Mouse (Mus musculus) liver, adult 2 months (tissue): ENCODE results near the gene Hexa. TPM values are rescaled to one million over a fixed set of nuclear protein-coding genes. Genes with fewer than 3 reads are reported as not detected.

Experiments used
- DNase-seq: peaks from one replicate; pipeline ENCODE4 v3.0.0-alpha.2; 2011; ENCODE audit warnings: low read depth, low spot score; ENCODE audit errors: extremely low read depth
- H3K27ac ChIP-seq: fragments of 200-500 bp; replicated peaks from 2 replicates; pipeline ENCODE4 v1.5.1; 2012; ENCODE audit warnings: low read depth, mild to moderate bottlenecking, control low read depth, inconsistent platforms, low read length; ENCODE audit not compliant: insufficient read depth
- H3K27me3 ChIP-seq: fragments of 200-500 bp; 2 replicates; pipeline ENCODE4 v1.6.1; 2012; ENCODE audit warnings: mild to moderate bottlenecking, moderate library complexity, low read length, inconsistent platforms; ENCODE audit not compliant: control insufficient read depth, insufficient read depth
- H3K36me3 ChIP-seq: fragments of 200-500 bp; 2 replicates; pipeline ENCODE4 v1.6.1; 2012; ENCODE audit warnings: low read length, inconsistent platforms; ENCODE audit not compliant: control insufficient read depth, insufficient read depth
- H3K4me1 ChIP-seq: fragments of 200-500 bp; 2 replicates; pipeline ENCODE4 v1.6.1; 2011; ENCODE audit warnings: low read length; ENCODE audit not compliant: control insufficient read depth, insufficient read depth
- H3K4me3 ChIP-seq: fragments of 200-500 bp; 2 replicates; pipeline ENCODE4 v1.5.1; 2011; ENCODE audit warnings: low read depth, mild to moderate bottlenecking, control low read depth, low read length, moderate library complexity; ENCODE audit not compliant: insufficient read depth
- H3K79me2 ChIP-seq: fragments of 200-500 bp; 2 replicates; pipeline ENCODE4 v1.6.1; 2012; ENCODE audit warnings: inconsistent platforms, mild to moderate bottlenecking, low read length, moderate library complexity; ENCODE audit not compliant: control insufficient read depth, insufficient read depth
- H3K9ac ChIP-seq: fragments of 200-500 bp; 2 replicates; pipeline ENCODE4 v1.6.1; 2012; ENCODE audit warnings: low read depth, mild to moderate bottlenecking, control low read depth, inconsistent platforms, low read length
- CTCF ChIP-seq: fragments of 200-500 bp; IDR thresholded peaks from 2 replicates; pipeline ENCODE4 v1.5.1; 2011; ENCODE audit warnings: low read depth, low read length, control low read depth
- POLR2A ChIP-seq: fragments of 200-500 bp; IDR thresholded peaks from 2 replicates; pipeline ENCODE4 v1.6.1; 2011; ENCODE audit warnings: low read length, control low read depth; ENCODE audit not compliant: insufficient read depth; ENCODE audit errors: extremely low read depth
- WGBS: fragments of 180-500 bp; shearing (Covaris S2); methylation state at CpG from one replicate; pipeline ENCODE4 v1.1.7; 2018; 5-methylcytosine and 5-hydroxymethylcytosine counted together
- polyA plus RNA-seq: library from polyadenylated mRNA; depleted of rRNA; stranded (reverse); fragments of >200 nt; gene quantifications from 2 replicates; pipeline ENCODE4 v1.2.3, GENCODE M21; 2012
- total RNA-seq: library from RNA; depleted of rRNA; stranded (reverse); fragments of >200 nt; gene quantifications from 2 replicates; pipeline ENCODE4 v1.2.3, GENCODE M21; 2014

Gene Hexa
- total and polyA plus RNA-seq, 2 experiments = 39.6 to 46.2 TPM

DNA sequence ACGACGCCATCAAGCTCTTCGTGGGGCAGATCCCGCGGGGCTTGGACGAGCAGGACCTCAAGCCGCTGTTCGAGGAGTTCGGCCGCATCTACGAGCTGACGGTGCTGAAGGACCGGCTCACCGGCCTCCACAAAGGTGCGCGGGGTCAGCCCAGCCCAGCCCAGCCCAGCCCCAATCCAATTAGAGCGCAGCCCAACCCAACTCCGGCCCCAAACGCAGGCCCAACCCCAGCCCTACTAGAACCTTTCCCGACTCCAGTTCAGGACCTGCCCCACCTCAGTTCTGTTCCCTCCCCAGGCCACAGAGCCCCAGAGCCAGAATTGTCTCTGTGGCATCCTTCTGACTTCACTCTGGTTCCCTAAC, 39.1 kb downstream of the Hexa start:
- H3K79me2 ChIP-seq = no peaks in the 10 kb centered on the region

GRCm38 (mm10) chr9:59584871-59585308, 45.5 kb downstream of the Hexa start:
- H3K4me3 ChIP-seq = no peak overlapping the region; the same call in 1 of the 2 replicates
- H3K27ac ChIP-seq = no peak overlapping the region
- no peaks in the 10 kb centered on the region for H3K79me2 ChIP-seq
- DNase-seq = peak; percentile 35
- H3K9ac ChIP-seq = peak overlapping the region; percentile 24; the same call in 1 of the 2 replicates
- peaks cover 11% of the 10 kb centered on the region for H3K27me3 ChIP-seq
- 7% methylated on average over 13 of the region's 13 CpGs for WGBS
- TF ChIP-seq CTCF = peak; percentile 81
- no peak for TF ChIP-seq POLR2A
- no peaks in the 10 kb centered on the region for H3K4me1 ChIP-seq
- no peaks in the 10 kb centered on the region for H3K36me3 ChIP-seq

More for the DNA sequence above, 39.1 kb downstream of the Hexa start:
- H3K4me1 ChIP-seq = no peaks in the 10 kb centered on the region; the same call in 1 of the 2 replicates
- no peaks in the 10 kb centered on the region for H3K36me3 ChIP-seq
- no peak for DNase-seq
- no peak overlapping the region for H3K27ac ChIP-seq
- peaks cover 26% of the 10 kb centered on the region for H3K27me3 ChIP-seq
- 3% methylated on average over 20 of the region's 20 CpGs for WGBS
- no peak for TF ChIP-seq CTCF
- no peak for TF ChIP-seq POLR2A
- no peak overlapping the region for H3K9ac ChIP-seq
- H3K4me3 ChIP-seq = no peak overlapping the region; the same call in 1 of the 2 replicates

DNA sequence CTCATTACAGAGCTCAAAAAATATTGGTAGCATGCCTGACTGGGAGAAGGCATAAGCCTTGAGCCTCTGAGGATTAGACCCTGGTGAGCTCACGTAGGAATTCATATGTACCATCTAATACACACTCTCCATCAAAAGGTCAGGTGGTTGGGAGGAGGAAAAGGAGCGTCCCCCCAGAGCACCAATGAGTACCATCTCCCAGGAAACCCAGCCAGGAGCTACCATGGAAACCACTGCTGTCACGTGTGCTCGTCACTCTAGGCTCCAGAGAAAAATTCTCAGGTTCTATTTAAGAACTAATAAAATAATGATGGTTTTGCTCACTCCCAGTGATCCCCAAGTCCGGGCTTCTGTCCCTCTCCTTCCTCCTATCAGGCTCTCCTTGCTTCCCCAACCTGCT, 48.9 kb downstream of the Hexa start:
- Histone ChIP-seq H3K79me2 (no peaks in the 10 kb centered on the region), H3K9ac (no peak overlapping the region), H3K4me3 (no peak overlapping the region), H3K4me1 (no peaks in the 10 kb centered on the region), H3K27me3 (peaks cover 12% of the 10 kb centered on the region), H3K27ac (no peak overlapping the region), H3K36me3 (no peaks in the 10 kb centered on the region)
- 66% methylated on average over 5 of the region's 5 CpGs for WGBS
- DNase-seq = no peak
- TF ChIP-seq CTCF (no peak), POLR2A (no peak)

GRCm38 (mm10) chr9:59588710-59589671, 49.7 kb downstream of the Hexa start:
- H3K27me3 ChIP-seq = peaks cover 12% of the 10 kb centered on the region
- TF ChIP-seq POLR2A (no peak), CTCF (no peak)
- H3K4me1 ChIP-seq = no peaks in the 10 kb centered on the region
- H3K9ac ChIP-seq = no peak overlapping the region
- H3K79me2 ChIP-seq = no peaks in the 10 kb centered on the region
- no peak for DNase-seq
- no peak overlapping the region for H3K27ac ChIP-seq
- H3K4me3 ChIP-seq = no peak overlapping the region
- no peaks in the 10 kb centered on the region for H3K36me3 ChIP-seq
- 51% methylated on average over 12 of the region's 12 CpGs for WGBS

GRCm38 (mm10) chr9:59589703-59590439, 50.5 kb downstream of the Hexa start:
- 77% methylated on average over 10 of the region's 10 CpGs for WGBS
- Histone ChIP-seq H3K9ac (no peak overlapping the region), H3K79me2 (no peaks in the 10 kb centered on the region), H3K36me3 (no peaks in the 10 kb centered on the region), H3K27ac (no peak overlapping the region), H3K27me3 (peaks cover 11% of the 10 kb centered on the region), H3K4me3 (no peak overlapping the region), H3K4me1 (no peaks in the 10 kb centered on the region)
- TF ChIP-seq POLR2A (no peak), CTCF (no peak)
- no peak for DNase-seq
